ENCODE assay signal across 29 mouse cellular contexts in the genomic region with DNA sequence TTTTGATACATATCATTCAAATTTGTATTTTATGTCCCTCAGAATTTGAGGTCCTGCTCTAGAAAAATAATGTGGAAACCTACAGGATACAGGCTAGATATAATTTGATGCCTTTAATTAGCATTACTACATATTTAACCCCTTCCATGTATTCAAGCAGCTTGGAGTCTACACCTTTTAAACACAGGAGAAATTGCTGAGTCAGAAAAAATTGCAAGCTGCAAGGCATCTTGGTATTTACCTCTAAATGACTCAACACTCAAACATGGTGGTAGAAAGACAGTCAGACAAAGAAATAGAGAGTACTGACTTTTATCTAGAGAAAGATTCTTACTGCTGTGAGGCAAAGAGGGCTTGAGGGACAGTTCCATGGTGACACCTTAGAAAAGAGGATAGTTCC.
"Had no signal": no experiment of that assay in that cellular context is flagged by ENCODE, and none has a peak within 500 bp of the region (broad histone marks: within the 10 kb centered on the region; RNA-seq: fewer than 3 reads in every experiment).

No protein-coding gene starts in this region.

- H3K27ac ChIP-seq: limb, embryonic 10.5 days; limb, embryonic 12.5 days; limb, embryonic 13.5 days; limb, embryonic 15.5 days; liver, embryonic 12.5 days; liver, embryonic 13.5 days; liver, embryonic 14.5 days; liver, embryonic 15.5 days; lung, embryonic 15.5 days; macrophage; midbrain, embryonic 10.5 days; midbrain, embryonic 12.5 days; midbrain, embryonic 13.5 days; midbrain, embryonic 15.5 days had no signal

- H3K36me3 ChIP-seq: limb, embryonic 10.5 days; limb, embryonic 12.5 days; limb, embryonic 13.5 days; limb, embryonic 15.5 days; liver, embryonic 12.5 days; liver, embryonic 13.5 days; liver, embryonic 15.5 days; lung, embryonic 15.5 days; midbrain, embryonic 10.5 days; midbrain, embryonic 12.5 days; midbrain, embryonic 13.5 days; midbrain, embryonic 15.5 days had no signal

- H3K9ac ChIP-seq: limb, embryonic 12.5 days; limb, embryonic 13.5 days; limb, embryonic 15.5 days; liver, embryonic 12.5 days; liver, embryonic 13.5 days; liver, embryonic 14.5 days; liver, embryonic 15.5 days; liver, postnatal 0 days; lung, embryonic 14.5 days; lung, embryonic 15.5 days; midbrain, embryonic 12.5 days; midbrain, embryonic 13.5 days; midbrain, embryonic 15.5 days had no signal

- H3K9me3 ChIP-seq: limb, embryonic 10.5 days; limb, embryonic 12.5 days; limb, embryonic 13.5 days; limb, embryonic 15.5 days; liver, embryonic 12.5 days; liver, embryonic 13.5 days; liver, embryonic 15.5 days; lung, embryonic 15.5 days; megakaryocyte, embryonic 14.5 days; midbrain, embryonic 10.5 days; midbrain, embryonic 12.5 days; midbrain, embryonic 13.5 days; midbrain, embryonic 15.5 days had no signal

- DNase-seq: left cerebral cortex, postnatal 4 days; liver; liver, embryonic 13.5 days; liver, postnatal 0 days; lung, adult 18-20 months; lung, adult 2 months; lung, embryonic 14.5 days; lung, postnatal 10 days; lung, postnatal 14 days; lung, postnatal 36 days; lung, postnatal 4 days; midbrain, embryonic 14.5 days had no signal

- H3K4me2 ChIP-seq: limb, embryonic 12.5 days; limb, embryonic 13.5 days; limb, embryonic 15.5 days; liver, embryonic 11.5 days; liver, embryonic 12.5 days; liver, embryonic 13.5 days; liver, embryonic 15.5 days; lung, embryonic 14.5 days; lung, embryonic 15.5 days; midbrain, embryonic 11.5 days; midbrain, embryonic 12.5 days; midbrain, embryonic 13.5 days; midbrain, embryonic 15.5 days had no signal

- H3K27me3 ChIP-seq: limb, embryonic 12.5 days; limb, embryonic 13.5 days; limb, embryonic 15.5 days; liver, embryonic 12.5 days; liver, embryonic 13.5 days; liver, embryonic 15.5 days; lung, embryonic 15.5 days; megakaryocyte, embryonic 14.5 days; midbrain, embryonic 12.5 days; midbrain, embryonic 13.5 days; midbrain, embryonic 15.5 days had no signal

- H3K4me3 ChIP-seq: limb, embryonic 10.5 days; limb, embryonic 12.5 days; limb, embryonic 13.5 days; limb, embryonic 15.5 days; liver, embryonic 12.5 days; liver, embryonic 13.5 days; liver, embryonic 15.5 days; lung, embryonic 15.5 days; megakaryocyte, embryonic 14.5 days; midbrain, embryonic 10.5 days; midbrain, embryonic 12.5 days; midbrain, embryonic 13.5 days; midbrain, embryonic 15.5 days; myocyte had no signal

- H3K4me1 ChIP-seq: limb, embryonic 10.5 days; limb, embryonic 12.5 days; limb, embryonic 13.5 days; limb, embryonic 15.5 days; liver, embryonic 12.5 days; liver, embryonic 13.5 days; liver, embryonic 15.5 days; lung, embryonic 15.5 days; megakaryocyte, embryonic 14.5 days; midbrain, embryonic 10.5 days; midbrain, embryonic 12.5 days; midbrain, embryonic 15.5 days had no signal
